Mouse (Mus musculus) thymus, adult 2 months (tissue): ENCODE data around the gene Mrpl37.

Experiments used
- CTCF ChIP-seq: fragments of 200-500 bp; IDR thresholded peaks from 2 replicates; pipeline ENCODE4 v1.5.1; 2012; ENCODE audit warnings: mild to moderate bottlenecking, control low read depth, low read length, moderate library complexity, borderline replicate concordance; ENCODE audit not compliant: control insufficient read depth, poor library complexity, insufficient read depth; ENCODE audit errors: extremely low read depth
- POLR2A ChIP-seq: fragments of 200-500 bp; IDR thresholded peaks from 2 replicates; pipeline ENCODE4 v1.6.1; 2012; ENCODE audit warnings: mild to moderate bottlenecking, low read length, control low read depth, moderate library complexity; ENCODE audit not compliant: control insufficient read depth, poor library complexity, insufficient read depth; ENCODE audit errors: extremely low read depth

DNA sequence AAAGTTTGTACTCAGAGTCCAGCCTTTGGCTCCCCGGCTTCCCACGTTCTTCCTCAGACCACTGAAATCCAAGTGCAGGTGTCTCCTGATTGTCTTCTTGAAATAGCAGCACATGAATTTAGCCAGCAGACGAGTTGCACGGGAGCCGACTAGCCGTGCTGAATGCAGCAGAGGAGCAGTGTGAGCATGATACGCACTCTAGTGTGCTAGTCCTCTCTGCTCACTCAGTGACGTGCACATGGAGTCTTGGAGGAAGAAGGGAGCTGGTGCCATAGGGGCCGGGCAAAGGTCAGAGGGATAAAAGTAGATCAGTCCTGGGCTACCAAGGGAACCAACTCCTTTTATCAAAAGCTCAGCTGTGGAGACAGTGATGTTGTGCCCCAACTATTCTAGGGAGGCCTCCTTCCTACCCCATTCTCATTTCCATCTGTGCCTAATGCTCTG lies 52.8 kb downstream of the Mrpl37 start:
- TF ChIP-seq CTCF = no peak
- TF ChIP-seq POLR2A = no peak
